Mouse (Mus musculus) forelimb bud, embryonic 11.5 days (tissue): ENCODE results near the gene Man1c1.

Experiments used
- DNase-seq: peaks from one replicate; pipeline ENCODE4 v3.0.0-alpha.2; 2012; ENCODE audit warnings: low read depth, low spot score

Gene Man1c1

DNA sequence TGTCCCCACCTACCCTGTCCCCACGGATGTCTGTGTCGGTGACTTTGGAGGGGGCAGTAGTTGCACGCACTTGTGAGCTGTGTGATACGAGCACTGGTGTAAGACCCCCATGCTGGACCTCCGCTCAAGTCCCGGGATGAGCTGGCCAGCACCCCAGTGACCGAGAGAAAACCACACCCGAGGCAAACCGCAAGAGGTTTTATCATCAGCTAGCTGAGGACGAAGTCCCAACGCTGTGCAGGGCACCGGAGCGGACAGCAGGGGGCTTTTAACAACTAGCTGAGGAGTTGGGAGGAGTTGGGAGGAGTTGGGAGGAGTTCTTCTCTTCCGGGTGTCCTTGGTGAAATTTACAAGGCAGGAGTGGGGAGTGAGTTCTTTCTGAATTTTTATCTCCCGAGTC lies 191.3 kb downstream of the Man1c1 start:
- DNase-seq: no peak

DNA sequence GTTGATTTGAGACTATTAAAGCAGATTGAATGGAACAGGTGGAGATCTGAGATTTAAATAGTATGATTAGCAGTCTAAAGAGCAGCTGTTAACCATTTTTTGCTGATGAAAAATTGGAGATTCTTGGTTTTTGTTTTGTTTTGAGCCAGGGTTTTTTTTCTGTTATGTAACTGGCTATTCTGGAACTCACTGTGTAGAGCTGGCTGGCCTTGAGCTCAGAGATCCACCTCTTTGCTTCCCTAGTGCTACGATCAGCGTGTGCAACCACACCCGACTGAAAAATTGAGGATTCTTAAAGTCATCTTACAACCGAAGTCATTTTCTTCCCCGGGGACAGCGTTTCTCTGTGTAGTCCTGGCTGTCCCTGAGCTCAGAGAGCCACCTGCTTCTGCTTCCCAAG lies 192.4 kb downstream of the Man1c1 start:
- no peak for DNase-seq
